Mouse (Mus musculus): Measurements from ENCODE around the gene a. TPM values are rescaled to one million over a fixed set of nuclear protein-coding genes. Genes with fewer than 3 reads are reported as not detected.

a gene
- total and polyA plus RNA-seq, 3 experiments: not detected

- 81% methylated on average over 4 of the region's 4 CpGs for WGBS
- Histone ChIP-seq H3K36me3 (ENCODE audit: control insufficient read depth, insufficient read depth, low read length) (peaks cover 26% of the 10 kb centered on the region), H3K79me2 (replicated peaks; ENCODE audit: control insufficient read depth, insufficient read depth, low read length) (peaks cover 6% of the 10 kb centered on the region), H3K27ac (no peak overlapping the region), H3K4me3 (no peak overlapping the region), H3K27me3 (ENCODE audit: control insufficient read depth, insufficient read depth, low read length) (no peaks in the 10 kb centered on the region), H3K9ac (ENCODE audit: low read depth, low read length) (no peak overlapping the region), H3K4me1 (ENCODE audit: control insufficient read depth, insufficient read depth, low read length) (peaks cover 6% of the 10 kb centered on the region)
- intact Hi-C loops (cut with DNase I): no loop called here
- TF ChIP-seq CTCF (IDR thresholded peaks at IDR 0.05) (no peak), POLR2A (IDR thresholded peaks at IDR 0.05; ENCODE audit: insufficient read depth, low read depth, low read length) (no peak), EP300 (IDR thresholded peaks at IDR 0.05; ENCODE audit: insufficient read depth, low read depth, low read length) (no peak)
- no peak for DNase-seq
These were observed 12.6 kb downstream of the a start for GRCm38 (mm10) chr2:154803845-154804244.

GRCm38 (mm10) chr2:154807689-154808088 is 16.5 kb downstream of the a start:
- intact Hi-C loops (cut with DNase I): loop anchor here (2.0 kb wide), 1 partner anchor 15 kb away; no protein-coding TSS in a partner anchor
- H3K27ac ChIP-seq: no peak overlapping the region
- TF ChIP-seq CTCF (IDR thresholded peaks at IDR 0.05) (no peak), EP300 (IDR thresholded peaks at IDR 0.05; ENCODE audit: insufficient read depth, low read depth, low read length) (no peak), POLR2A (IDR thresholded peaks at IDR 0.05; ENCODE audit: insufficient read depth, low read depth, low read length) (no peak)
- no peak overlapping the region for H3K4me3 ChIP-seq
- no peaks in the 10 kb centered on the region for H3K27me3 ChIP-seq (ENCODE audit: control insufficient read depth, insufficient read depth, low read length)
- no peak for DNase-seq
- 44% methylated on average over 1 of the region's 1 CpGs for WGBS
- peaks cover 42% of the 10 kb centered on the region for H3K36me3 ChIP-seq (ENCODE audit: control insufficient read depth, insufficient read depth, low read length)
- H3K9ac ChIP-seq (ENCODE audit: low read depth, low read length): no peak overlapping the region
- H3K79me2 ChIP-seq (replicated peaks; ENCODE audit: control insufficient read depth, insufficient read depth, low read length): peaks cover 8% of the 10 kb centered on the region
- H3K4me1 ChIP-seq (ENCODE audit: control insufficient read depth, insufficient read depth, low read length): peaks cover 11% of the 10 kb centered on the region

DNA sequence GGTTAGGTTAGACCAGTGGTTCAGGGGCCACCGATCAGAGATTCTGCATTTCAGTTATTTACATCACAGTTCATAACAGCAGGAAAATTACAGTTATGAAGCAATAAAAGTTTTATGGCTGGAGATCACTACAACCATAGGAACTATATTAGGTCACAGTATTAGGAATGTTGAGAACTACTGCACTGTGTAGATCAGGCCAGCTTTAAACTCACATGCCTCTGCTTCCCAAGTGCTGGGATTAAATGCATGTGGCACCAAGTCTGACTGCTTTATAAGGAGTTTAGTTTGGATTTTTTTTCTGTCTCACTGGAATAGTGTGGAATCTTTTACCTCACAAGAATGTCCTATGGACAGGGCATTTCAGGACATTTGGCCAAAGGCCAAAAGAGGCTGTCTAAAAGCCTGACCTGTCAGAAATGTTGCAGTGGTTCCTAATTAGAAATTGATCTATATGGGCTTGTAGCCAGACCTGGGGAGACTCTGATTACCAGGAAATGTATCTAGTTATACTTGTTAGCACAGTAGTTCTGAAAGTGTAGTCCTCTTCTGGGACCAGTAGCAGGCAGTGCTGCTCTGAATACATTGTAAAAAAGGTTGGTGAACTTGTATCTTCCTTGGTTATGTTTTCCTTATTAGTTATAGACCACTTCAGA is 18.0 kb downstream of the a start:
- Histone ChIP-seq H3K79me2 (replicated peaks; ENCODE audit: control insufficient read depth, insufficient read depth, low read length) (peaks cover 7% of the 10 kb centered on the region), H3K27me3 (ENCODE audit: control insufficient read depth, insufficient read depth, low read length) (no peaks in the 10 kb centered on the region), H3K36me3 (ENCODE audit: control insufficient read depth, insufficient read depth, low read length) (peaks cover 39% of the 10 kb centered on the region), H3K9ac (ENCODE audit: low read depth, low read length) (no peak overlapping the region), H3K27ac (peak overlapping the region; percentile 42), H3K4me3 (no peak overlapping the region), H3K4me1 (ENCODE audit: control insufficient read depth, insufficient read depth, low read length) (peaks cover 11% of the 10 kb centered on the region)
- WGBS: 72% methylated on average over 1 of the region's 1 CpGs
- TF ChIP-seq POLR2A (IDR thresholded peaks at IDR 0.05; ENCODE audit: insufficient read depth, low read depth, low read length) (no peak), EP300 (IDR thresholded peaks at IDR 0.05; ENCODE audit: insufficient read depth, low read depth, low read length) (no peak), CTCF (IDR thresholded peaks at IDR 0.05) (peak; percentile 59)
- intact Hi-C loops (cut with DNase I): no loop called here
- no peak for DNase-seq

- DNase-seq: no peak
- H3K36me3 ChIP-seq (ENCODE audit: control insufficient read depth, insufficient read depth, low read length): peaks cover 43% of the 10 kb centered on the region
- H3K9ac ChIP-seq (ENCODE audit: low read depth, low read length): no peak overlapping the region
- WGBS: 37% methylated on average over 1 of the region's 1 CpGs
- H3K4me3 ChIP-seq: no peak overlapping the region
- intact Hi-C loops (cut with DNase I): no loop called here
- H3K79me2 ChIP-seq (replicated peaks; ENCODE audit: control insufficient read depth, insufficient read depth, low read length): peaks cover 7% of the 10 kb centered on the region
- H3K4me1 ChIP-seq (ENCODE audit: control insufficient read depth, insufficient read depth, low read length): peaks cover 12% of the 10 kb centered on the region
- no peaks in the 10 kb centered on the region for H3K27me3 ChIP-seq (ENCODE audit: control insufficient read depth, insufficient read depth, low read length)
- no peak overlapping the region for H3K27ac ChIP-seq
- TF ChIP-seq CTCF (IDR thresholded peaks at IDR 0.05) (no peak), POLR2A (IDR thresholded peaks at IDR 0.05; ENCODE audit: insufficient read depth, low read depth, low read length) (no peak)
These were observed 19.6 kb downstream of the a start for GRCm38 (mm10) chr2:154810821-154811220.

GRCm38 (mm10) chr2:154813426-154813825 is 22.2 kb downstream of the a start:
- Histone ChIP-seq H3K27me3 (ENCODE audit: control insufficient read depth, insufficient read depth, low read length) (no peaks in the 10 kb centered on the region), H3K27ac (no peak overlapping the region), H3K4me3 (no peak overlapping the region), H3K4me1 (ENCODE audit: control insufficient read depth, insufficient read depth, low read length) (peaks cover 14% of the 10 kb centered on the region), H3K36me3 (ENCODE audit: control insufficient read depth, insufficient read depth, low read length) (peaks cover 46% of the 10 kb centered on the region), H3K79me2 (replicated peaks; ENCODE audit: control insufficient read depth, insufficient read depth, low read length) (peaks cover 4% of the 10 kb centered on the region), H3K9ac (ENCODE audit: low read depth, low read length) (no peak overlapping the region)
- DNase-seq: no peak
- TF ChIP-seq POLR2A (IDR thresholded peaks at IDR 0.05; ENCODE audit: insufficient read depth, low read depth, low read length) (no peak), EP300 (IDR thresholded peaks at IDR 0.05; ENCODE audit: insufficient read depth, low read depth, low read length) (no peak), CTCF (IDR thresholded peaks at IDR 0.05) (no peak)
- intact Hi-C loops (cut with DNase I): no loop called here
- 91% methylated on average over 2 of the region's 2 CpGs for WGBS

- Histone ChIP-seq H3K9ac (ENCODE audit: low read depth, low read length) (no peak overlapping the region), H3K79me2 (replicated peaks; ENCODE audit: control insufficient read depth, insufficient read depth, low read length) (peaks cover 6% of the 10 kb centered on the region), H3K36me3 (ENCODE audit: control insufficient read depth, insufficient read depth, low read length) (peaks cover 59% of the 10 kb centered on the region), H3K4me1 (ENCODE audit: control insufficient read depth, insufficient read depth, low read length) (peaks cover 26% of the 10 kb centered on the region), H3K27me3 (ENCODE audit: control insufficient read depth, insufficient read depth, low read length) (no peaks in the 10 kb centered on the region), H3K4me3 (no peak overlapping the region), H3K27ac (no peak overlapping the region)
- TF ChIP-seq POLR2A (IDR thresholded peaks at IDR 0.05; ENCODE audit: insufficient read depth, low read depth, low read length): no peak
- no peak for DNase-seq
- WGBS: 38% methylated on average over 3 of the region's 3 CpGs
- intact Hi-C loops (cut with DNase I): no loop called here
These were observed 25.9 kb downstream of the a start for GRCm38 (mm10) chr2:154817089-154817488.
